Mouse (Mus musculus): Measurements from ENCODE around the gene Bcl9l. TPM values are rescaled to one million over a fixed set of nuclear protein-coding genes. Genes with fewer than 3 reads are reported as not detected.

Gene Bcl9l
- polyA plus RNA-seq, 1 experiment, result 0.10 TPM

DNA sequence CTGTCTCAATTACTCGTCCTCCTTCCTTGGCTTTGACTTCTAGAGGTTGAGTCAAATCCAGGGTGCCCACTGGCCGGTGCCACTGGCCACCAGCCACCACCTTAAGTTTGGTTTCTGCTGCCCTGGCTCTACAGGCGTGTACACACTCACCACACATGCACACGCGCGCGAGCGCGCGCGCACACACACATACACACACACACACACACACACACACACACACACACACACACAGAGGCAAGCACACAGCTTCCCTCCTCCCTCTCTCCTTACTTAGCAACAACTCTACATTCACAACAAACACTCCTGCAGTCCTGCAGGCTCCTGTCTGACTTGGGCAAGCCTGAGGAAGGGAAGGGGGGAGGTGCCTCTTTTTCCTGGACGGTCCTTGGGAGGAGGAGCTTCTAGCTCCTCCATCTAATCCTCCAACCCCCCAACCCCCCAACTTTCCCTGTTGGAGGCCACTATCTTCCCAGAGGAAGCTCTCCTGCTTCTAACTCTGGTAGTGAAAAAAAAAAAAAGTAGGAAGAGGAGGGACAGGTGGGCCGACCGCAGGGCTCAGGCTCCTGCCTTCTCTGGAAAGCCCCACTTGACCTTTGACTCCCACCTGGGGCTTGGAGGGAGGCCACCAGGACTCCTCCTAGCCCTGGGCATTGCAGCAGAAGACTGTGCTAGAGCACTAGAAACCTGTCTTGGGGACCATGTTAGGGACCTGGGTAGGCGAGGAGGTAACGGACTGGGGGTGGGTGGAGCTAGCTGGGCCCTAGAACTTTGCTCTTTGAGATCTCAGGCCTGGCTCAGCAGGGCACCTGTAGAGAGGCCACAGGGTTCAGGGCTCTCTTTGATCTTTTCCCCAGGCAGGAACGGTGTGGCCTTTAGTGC is 7.7 kb downstream of the Bcl9l start:
- TF ChIP-seq GATA1 (IDR thresholded peaks at IDR 0.05; ENCODE audit: low read length), result no peak

GRCm38 (mm10) chr9:44491351-44491750 is 8.7 kb downstream of the Bcl9l start:
- no peak for TF ChIP-seq GATA1 (IDR thresholded peaks at IDR 0.05; ENCODE audit: low read length)

DNA sequence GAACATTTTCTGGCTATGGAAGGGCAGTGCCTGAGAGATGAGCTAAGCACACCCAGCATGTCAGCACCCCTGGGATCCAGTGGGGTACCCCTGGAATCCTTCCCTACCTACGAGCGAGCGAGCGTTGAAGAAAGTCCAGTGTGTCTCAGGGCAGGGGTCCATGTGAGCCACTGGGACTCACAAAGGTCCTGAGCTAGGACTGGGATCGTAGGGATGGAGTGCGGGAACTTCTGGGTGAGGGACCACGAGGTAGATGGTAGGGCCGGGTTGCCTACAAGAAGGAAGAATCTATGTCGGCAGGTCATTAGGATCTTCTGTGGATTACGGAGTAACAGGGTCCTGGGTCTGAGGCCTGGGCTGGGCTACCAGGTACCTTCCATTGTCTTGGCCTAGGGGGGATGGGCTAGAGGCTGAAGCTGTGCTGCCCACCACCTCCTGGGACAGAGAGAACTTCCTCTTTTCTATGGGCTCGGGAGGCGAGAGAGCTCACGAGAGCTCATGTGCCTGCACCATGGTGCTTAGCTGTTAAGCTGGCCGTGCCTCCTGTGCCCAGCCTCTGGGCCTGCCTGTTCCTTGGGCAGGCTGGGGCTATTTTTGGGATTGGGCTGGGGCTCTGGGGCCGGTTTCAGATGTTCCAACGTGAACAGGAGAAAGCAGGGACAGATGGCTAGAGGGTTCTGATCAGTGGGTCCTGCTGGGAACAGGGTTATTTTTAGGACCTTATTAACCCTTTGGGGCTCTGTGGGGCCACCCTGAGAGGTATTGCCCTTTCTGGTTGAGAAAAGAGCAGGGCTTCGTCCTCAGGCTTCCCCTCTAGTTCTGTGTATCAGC is 10.2 kb downstream of the Bcl9l start:
- TF ChIP-seq GATA1 (IDR thresholded peaks at IDR 0.05; ENCODE audit: low read length), result no peak

DNA sequence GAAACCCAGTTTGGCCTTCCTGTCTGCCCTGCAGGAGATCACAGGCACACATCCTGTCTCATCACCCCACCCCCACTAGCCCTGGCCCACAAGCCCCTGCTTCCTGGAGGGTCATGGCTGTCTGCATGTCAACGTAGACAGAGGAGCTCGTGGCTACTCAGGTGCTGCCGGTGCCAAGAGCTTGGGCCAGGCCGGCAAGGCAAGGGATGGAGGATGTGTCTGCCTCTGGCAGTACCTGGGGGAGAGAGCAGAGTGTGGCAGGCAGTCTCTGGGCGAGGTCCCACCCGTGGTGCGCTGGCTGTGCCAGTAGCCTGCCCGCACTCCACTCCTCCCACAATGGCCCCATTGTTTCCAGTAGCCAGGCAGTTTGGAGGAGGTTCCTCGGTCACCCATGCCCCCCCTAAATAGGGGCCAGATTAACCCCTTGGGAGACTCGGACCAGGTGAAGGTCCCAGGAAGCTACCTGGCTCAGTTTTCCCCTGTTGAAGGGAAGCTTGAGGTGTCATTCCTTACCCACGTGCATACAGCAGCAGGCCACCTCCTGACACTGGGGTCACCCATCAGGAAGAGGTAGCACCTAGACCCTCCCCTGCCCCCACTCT is 11.7 kb downstream of the Bcl9l start:
- no peak for TF ChIP-seq GATA1 (IDR thresholded peaks at IDR 0.05; ENCODE audit: low read length)

DNA sequence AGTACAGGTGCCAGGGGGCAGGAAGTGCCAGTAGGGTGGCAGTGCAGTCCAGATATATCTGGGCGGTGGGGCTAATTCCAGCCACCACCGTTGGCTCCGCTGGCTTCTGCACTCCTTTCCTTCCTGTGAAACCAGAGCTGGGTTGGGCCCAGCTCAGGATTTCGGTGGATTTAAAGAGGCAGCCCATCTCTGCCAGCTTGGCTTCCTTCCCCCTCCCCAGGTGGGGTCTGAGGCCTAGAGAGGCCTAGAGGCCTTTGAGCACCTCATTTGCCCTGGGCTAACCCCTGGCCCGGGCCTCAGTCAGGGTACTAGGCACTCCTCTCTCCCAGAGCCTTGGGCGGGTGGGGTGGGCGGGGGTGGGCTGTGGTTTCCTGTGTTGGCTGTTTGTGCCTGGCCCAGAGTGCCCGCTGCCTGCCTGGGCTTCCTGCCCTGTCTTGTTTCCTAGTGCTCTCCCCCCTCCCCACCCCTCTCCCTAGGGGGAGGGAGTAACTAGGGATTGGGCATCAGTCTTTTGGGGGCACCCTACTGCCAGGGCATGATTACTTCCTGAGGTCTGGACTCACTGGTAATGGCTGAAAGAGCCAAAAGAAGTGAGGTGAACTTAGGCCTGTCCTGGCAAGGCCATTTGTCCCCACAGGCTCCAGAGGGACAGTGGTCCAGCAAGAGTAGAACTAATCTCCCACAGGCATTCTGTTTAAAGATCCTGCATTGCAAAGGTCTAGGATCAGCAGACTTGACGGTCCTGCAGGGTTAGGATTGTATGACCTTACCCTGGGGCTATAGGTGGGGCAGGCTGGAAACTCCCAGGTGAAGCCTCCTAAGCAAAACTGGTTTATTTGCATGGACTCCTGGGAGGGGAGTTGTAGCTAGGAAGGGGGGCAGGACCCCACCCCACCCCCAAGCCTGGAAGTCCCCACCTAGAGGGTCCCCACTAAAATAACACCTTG is 12.5 kb downstream of the Bcl9l start:
- TF ChIP-seq GATA1 (IDR thresholded peaks at IDR 0.05; ENCODE audit: low read length), result no peak

DNA sequence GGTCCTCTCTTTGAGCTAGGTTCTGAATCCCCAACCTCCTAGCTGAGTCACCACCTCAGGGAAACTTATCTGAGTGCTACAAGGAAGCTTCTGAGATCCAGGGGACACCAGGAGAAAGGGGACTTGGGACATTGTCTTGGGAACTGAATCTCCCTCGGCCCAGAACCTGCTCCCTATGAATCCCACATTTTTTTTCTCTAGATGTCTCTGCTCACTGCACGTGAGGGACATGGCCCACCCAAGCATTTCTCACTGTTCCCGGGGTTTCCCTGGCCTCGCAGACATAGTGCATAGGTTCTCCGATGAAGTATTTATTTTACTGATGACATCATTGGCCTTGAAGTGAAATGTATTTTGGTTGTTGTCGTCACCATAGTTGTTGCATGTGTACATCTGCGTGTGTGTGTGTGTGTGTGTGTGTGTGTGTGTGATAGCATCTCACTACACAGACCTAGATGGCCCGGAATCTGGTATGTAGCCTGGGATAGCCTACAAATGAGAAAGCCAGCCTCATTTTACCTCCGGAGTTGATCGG is 13.3 kb downstream of the Bcl9l start:
- TF ChIP-seq GATA1 (IDR thresholded peaks at IDR 0.05; ENCODE audit: low read length), result no peak

DNA sequence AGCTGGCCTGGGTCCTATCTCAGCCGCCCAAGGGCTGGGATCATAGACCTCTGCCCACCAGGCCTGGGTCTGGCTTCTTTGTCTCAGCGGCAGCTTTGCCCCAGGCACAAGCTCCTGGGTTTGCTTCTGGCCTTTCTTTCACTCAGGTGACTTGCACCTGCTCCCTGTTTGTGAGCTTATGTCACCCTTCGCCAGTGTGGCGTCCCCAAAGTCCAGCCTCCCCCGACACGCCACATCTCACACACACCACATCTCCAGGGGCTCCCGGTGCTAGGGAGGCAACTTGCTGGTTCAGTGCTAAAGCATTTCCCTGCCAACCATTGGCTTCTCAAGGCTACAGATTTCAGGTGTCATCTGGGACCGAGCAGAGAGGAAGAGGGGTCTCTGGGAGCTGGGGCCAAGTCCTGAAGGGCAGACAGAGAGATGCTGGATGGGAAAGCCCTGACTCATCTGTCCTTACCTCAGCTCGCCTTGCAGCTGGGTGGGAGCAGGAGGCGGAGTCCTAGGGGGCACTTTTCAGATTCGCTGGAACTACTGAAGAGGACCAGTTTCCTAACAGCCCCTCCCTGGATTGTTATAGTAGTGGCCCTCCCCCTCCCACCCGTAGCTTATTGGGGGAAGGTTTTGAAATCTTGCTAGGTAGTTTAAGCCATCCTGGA is 14.3 kb downstream of the Bcl9l start:
- no peak for TF ChIP-seq GATA1 (IDR thresholded peaks at IDR 0.05; ENCODE audit: low read length)

DNA sequence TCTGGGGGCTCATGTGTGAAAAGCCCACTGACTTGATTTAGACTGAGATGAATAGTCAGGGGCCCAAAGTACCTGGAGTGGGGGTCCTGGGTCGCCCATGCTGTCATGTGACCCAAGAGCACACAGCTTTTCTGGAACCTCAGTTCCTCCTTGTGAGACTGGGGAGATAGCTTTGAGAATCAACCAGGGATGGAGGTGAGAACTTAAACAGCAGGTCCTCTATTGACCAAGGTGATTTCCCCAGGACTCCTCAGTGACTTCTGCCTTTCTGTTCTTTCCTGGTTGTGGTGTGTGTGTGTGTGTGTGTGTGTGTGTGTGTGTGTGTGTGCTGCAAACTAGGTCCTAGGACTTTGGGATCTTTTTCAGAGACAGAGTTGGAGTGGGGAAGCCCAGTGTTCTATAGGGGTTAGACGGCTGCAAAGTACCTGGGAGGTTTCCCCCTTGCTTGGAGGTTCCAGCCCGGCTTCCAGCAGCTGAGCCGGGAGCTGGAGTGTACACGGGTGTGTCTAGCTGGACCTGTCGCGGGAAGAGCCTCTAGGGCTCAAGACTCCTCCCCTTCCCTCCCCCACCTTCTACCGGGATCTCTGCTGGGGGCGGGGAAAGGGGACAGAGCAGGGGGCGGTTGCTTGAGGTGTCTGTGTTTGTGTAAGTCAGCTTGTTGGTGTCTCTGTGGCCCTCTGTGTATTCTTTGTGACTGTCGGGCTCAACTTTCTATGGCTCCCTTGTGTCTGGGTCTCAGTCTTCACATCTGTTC is 15.2 kb downstream of the Bcl9l start:
- no peak for TF ChIP-seq GATA1 (IDR thresholded peaks at IDR 0.05; ENCODE audit: low read length)

DNA sequence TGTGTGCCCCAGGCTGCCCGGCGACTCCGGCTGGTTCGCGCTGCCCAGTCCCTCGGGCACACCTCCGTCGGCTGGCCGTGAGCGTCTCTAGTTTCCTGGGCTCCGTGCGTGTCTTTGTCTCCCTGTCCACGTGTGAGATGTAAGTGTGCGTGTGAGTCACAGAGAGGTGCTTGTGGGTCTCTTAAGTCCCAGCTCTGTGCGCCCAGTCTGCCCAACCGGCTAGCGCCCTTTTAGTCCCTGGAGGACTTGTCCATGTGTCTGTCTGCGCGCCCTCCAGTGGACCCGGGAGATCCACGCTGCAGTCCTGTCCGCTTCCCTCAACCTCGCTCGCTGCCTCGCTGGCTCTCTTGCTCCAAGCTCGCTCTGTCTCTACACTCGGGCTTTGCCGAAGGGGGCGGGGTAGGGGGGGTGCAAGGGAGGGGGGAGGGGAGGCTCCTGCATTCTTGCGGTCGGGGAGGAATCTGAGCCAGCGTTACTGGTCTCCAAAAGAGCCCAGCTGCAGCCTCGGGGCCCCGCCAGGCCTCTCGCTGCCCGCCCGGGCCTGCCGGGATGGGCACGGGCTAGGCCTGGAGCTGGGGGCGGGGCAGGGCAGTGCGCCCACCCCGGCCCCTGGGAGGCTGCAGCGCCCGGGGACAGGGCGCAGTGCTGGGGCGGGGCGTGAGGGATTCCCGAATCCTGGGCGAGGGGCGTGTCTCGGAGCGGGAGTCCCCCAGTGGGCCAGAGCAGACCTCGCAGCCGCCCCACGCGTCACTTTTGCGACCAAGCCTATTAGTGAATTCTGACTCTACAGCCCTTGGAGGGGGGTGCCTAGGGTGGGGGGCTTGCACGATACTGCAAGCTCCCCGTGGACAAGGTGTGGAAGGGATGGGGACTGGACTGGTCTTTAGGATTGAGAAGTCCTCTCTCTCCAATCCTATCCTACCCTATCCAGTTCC is 16.1 kb downstream of the Bcl9l start:
- TF ChIP-seq GATA1 (IDR thresholded peaks at IDR 0.05; ENCODE audit: low read length), result no peak

GRCm38 (mm10) chr9:44499356-44500162 is 16.9 kb downstream of the Bcl9l start:
- TF ChIP-seq GATA1 (IDR thresholded peaks at IDR 0.05; ENCODE audit: low read length), result no peak

DNA sequence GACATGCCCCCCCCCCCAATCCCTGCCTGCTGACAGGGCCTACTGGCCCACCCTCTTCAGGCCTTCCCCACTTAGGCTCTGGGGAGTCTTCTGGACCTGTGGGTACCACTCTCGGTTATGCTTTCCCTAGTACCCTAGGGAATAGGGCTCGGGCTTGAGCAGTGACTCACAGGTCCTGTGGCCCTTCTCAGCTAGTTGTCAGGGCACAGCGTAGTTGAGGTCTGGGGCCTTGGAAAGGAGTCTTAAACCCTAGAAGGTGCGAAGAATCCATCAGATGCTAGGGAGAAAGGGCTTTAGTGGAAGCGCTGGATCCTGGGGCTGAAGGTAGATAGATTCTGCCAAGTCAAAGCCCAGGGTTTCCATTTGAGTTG is 17.5 kb downstream of the Bcl9l start:
- no peak for TF ChIP-seq GATA1 (IDR thresholded peaks at IDR 0.05; ENCODE audit: low read length)

Data from G1E-ER4 (cell line).